Mouse (Mus musculus) myocyte (in vitro differentiated cells): ENCODE results near the gene Cers6.

Source experiments
- E2F4 ChIP-seq: IDR thresholded peaks from one replicate; pipeline ENCODE4 v1.6.1; 2011; ENCODE audit warnings: mild to moderate bottlenecking, control low read depth, moderate library complexity; ENCODE audit not compliant: insufficient read depth
- MAX ChIP-seq: IDR thresholded peaks from one replicate; pipeline ENCODE4 v1.6.1; 2011; ENCODE audit warnings: low read depth, mild to moderate bottlenecking, control low read depth
- MYOD1 ChIP-seq, 3 experiments: IDR thresholded peaks; one replicate each; pipeline ENCODE4 v1.6.1; 2011; ENCODE audit warnings: control low read depth in 2 of 3, low read depth in 2 of 3, mild to moderate bottlenecking in 2 of 3, moderate library complexity in 1 of 3; ENCODE audit not compliant: insufficient read length in 2 of 3, control insufficient read depth in 1 of 3
- POLR2A ChIP-seq: IDR thresholded peaks from one replicate; pipeline ENCODE4 v1.6.1; 2011; ENCODE audit warnings: low read depth, mild to moderate bottlenecking, control low read depth, moderate library complexity; ENCODE audit not compliant: insufficient read length
- POLR2AphosphoS2 ChIP-seq: IDR thresholded peaks from one replicate; pipeline ENCODE4 v1.6.1; 2011; ENCODE audit warnings: low read depth, control low read depth; ENCODE audit not compliant: insufficient read length
- TCF12 ChIP-seq: IDR thresholded peaks from one replicate; pipeline ENCODE4 v1.6.1; 2011; ENCODE audit warnings: mild to moderate bottlenecking, control low read depth; ENCODE audit not compliant: poor library complexity, insufficient read depth, severe bottlenecking
- TCF3 ChIP-seq: IDR thresholded peaks from one replicate; pipeline ENCODE4 v1.6.1; 2011; ENCODE audit warnings: low read depth, control low read depth; ENCODE audit not compliant: insufficient read length
- USF1 ChIP-seq: IDR thresholded peaks from one replicate; pipeline ENCODE4 v1.6.1; 2011; ENCODE audit warnings: low read depth, mild to moderate bottlenecking, control low read depth, moderate library complexity

DNA sequence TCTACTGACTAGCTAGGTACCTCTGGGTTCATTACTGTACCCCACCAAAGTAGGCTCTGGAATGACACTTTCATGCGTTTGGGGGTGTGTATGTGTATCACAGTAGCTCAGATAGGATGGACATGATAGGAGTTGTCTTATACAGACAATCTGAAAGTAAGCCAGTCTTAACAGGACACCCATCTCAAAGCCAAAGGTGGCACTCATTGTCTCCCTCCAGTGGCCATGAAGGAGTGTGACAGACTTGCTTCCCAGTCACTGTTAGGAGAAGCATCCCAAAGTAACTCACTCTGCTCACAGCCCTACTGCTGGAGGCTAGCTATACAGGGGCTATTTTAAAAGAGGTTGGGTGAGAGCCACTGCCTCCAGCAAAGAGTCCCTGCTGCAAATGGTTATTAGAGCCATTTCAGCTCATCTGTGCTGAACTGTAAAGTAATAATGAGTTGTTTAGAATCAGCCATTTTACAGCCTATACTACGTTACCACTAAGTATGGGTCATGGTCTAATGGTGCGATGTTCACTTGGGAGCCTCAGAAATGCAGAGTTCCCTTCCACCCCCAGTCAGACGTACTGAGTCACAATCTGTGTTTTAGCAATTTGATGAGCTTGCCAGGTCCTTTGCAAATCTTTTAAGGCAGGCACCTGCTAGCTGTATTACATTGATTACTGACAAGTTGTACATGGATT lies 182.3 kb downstream of the Cers6 start:
- TF ChIP-seq USF1 (no peak), MAX (no peak), TCF12 (no peak), POLR2A (no peak), TCF3 (no peak), MYOD1 (IDR thresholded peaks at IDR 0.05; ENCODE audit: control insufficient read depth in 1 of 3, insufficient read length in 2 of 3, low read depth in 2 of 3) (no peak), E2F4 (no peak), POLR2AphosphoS2 (no peak)
